Mouse (Mus musculus) thymus, postnatal 14 days (tissue): Measurements from ENCODE around the gene F11.

Experiments
- DNase-seq: peaks from one replicate; pipeline ENCODE4 v3.0.0; 2021

F11 gene

GRCm38 (mm10) chr8:45239363-45239762, 22.5 kb downstream of the F11 start:
- DNase-seq = no peak

GRCm38 (mm10) chr8:45238282-45238681, 23.5 kb downstream of the F11 start:
- DNase-seq = peak; percentile 3

- DNase-seq = no peak
Observed at GRCm38 (mm10) chr8:45236164-45236912, 25.5 kb downstream of the F11 start.

DNA sequence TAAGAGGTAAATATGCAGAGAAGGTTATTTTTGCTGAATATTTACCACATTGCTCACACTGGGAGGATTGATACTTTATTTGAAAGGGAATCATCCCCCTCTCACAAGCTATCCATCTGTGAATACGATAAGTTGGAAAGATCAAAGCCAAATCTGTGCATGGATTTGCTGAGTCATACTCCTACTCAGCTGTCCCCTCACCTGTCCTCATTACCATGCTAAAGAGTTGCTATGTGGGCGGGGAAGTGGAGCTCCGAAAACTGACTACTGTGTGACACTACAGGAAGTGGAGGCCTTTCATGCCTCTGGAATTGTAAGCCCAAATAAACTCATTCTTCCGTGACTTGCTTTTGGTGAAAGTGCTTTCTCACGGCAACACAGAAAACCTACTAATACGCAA, 26.6 kb downstream of the F11 start:
- DNase-seq = no peak

DNA sequence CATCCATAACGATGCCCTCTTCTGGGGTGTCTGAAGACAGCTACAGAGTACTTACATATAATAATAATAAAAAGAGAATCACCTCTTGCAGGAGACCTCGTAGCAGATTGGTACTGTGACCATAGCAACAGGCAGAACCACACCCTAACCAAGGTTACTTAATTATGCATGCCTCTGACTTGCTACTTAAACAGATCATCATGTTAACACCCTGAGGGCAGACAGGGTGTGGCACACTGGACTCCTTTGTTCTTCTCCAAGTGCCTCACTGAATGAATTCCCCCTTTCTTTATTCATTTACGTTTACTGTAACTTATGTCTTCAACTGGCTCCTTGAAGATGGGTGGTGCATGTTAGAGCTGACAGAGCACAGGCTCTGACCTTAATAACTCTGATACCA, 28.6 kb downstream of the F11 start:
- no peak for DNase-seq

DNA sequence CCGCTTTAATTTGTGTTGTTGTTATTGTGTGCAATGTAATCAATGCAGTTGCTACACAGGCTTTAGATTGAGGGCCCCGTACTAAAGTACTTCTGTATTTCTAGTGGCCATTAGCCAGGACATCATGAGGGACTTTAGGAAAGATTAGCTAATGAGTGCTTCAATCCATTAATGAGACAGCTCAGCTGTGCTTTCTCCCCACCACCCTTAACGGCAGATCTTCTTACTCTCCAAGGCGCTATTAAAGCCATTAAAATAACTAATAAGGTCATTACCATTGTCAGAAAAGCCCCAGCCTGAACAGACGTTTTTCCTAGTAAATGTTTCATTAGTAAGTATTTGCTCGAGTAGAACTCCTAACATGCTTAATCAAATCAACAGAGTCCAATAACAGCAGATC, 59.4 kb downstream of the F11 start:
- no peak for DNase-seq

- no peak for DNase-seq
Observed at GRCm38 (mm10) chr8:45201605-45202004, 60.2 kb downstream of the F11 start.

GRCm38 (mm10) chr8:45197294-45197693, 64.5 kb downstream of the F11 start:
- no peak for DNase-seq

GRCm38 (mm10) chr8:45195954-45196526, 65.8 kb downstream of the F11 start:
- DNase-seq = no peak
